Mouse (Mus musculus): ENCODE data around the gene Dnajb11. TPM values are rescaled to one million over a fixed set of nuclear protein-coding genes. Genes with fewer than 3 reads are reported as not detected.

Gene Dnajb11
- polyA plus RNA-seq (2012; rRNA removed): 33.3 and 41.4 TPM in 2 replicates

DNA sequence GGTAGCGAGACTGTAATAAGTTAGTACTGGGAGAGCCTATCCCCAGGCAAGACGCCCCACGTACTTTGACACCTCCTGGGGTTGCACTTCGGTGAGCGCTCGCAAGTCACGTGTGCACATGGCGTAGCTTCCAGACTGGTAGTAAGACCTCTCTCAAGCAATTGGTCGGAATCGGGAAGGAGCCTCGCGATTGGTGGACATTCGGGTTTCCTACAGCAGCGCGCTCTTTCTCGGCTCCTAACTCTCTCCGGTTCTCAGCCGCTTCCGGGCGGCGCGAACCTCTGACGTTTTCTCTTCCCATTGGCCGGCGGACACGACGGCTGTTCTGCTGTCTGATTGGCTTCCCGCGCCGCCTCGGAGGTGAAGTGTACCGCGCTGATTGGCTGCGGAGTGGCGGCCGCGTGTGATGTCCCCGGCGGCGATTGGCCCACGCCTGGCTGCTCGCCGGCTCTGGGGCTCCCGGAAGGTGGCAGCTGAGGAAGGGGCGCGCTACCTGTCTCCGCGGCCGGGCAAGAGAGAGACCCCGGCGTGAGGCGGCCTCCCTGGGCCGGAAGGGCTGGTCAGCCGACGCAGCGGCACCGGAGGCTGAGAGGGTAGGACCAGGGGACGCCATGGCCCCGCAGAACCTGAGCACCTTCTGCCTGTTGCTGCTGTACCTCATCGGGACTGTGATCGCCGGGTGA is at the start of gene Dnajb11, which contains the start of gene Tbccd1:
Gene Dnajb11 (plus strand): TSS at position 415 of the 683 bp plus-strand sequence.
Gene Tbccd1 (minus strand): TSS at position 239 of the 683 bp plus-strand sequence.
- TF ChIP-seq POLR2A (IDR thresholded peaks at IDR 0.05; ENCODE audit: borderline replicate concordance, extremely low read depth, insufficient read depth, insufficient read length, poor library complexity, severe bottlenecking): peak; percentile 56
- TF ChIP-seq CTCF (IDR thresholded peaks at IDR 0.05; ENCODE audit: borderline replicate concordance, extremely low read depth, insufficient read depth, insufficient read length): no peak
- peak; percentile 100 for DNase-seq (ENCODE audit: low read depth)

DNA sequence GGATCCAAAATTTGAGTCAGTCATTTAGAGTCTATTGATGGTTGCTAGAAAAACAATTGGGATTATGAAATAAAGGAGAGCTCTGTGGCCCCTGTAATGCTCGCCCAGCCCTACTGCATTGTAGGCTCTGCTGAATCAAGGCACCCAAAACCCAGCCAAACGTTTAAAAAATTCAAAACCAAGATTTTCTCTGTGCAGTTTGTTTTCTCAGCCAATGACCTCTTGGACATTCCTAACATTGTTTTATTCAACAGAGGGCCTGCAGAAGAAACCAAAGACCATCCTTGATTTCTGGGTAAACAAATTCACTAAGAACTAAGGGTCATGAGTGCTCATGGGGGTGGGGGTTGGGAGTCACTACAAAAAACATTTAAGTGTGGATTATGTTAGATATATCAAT is 46.2 kb upstream of the Dnajb11 start, which contains the start of gene Crygs:
Gene Crygs (minus strand): TSS at position 101 of the 400 bp plus-strand sequence.
- no peak for DNase-seq (ENCODE audit: low read depth)
- TF ChIP-seq CTCF (IDR thresholded peaks at IDR 0.05; ENCODE audit: borderline replicate concordance, extremely low read depth, insufficient read depth, insufficient read length) (no peak), POLR2A (IDR thresholded peaks at IDR 0.05; ENCODE audit: borderline replicate concordance, extremely low read depth, insufficient read depth, insufficient read length, poor library complexity, severe bottlenecking) (no peak)

DNA sequence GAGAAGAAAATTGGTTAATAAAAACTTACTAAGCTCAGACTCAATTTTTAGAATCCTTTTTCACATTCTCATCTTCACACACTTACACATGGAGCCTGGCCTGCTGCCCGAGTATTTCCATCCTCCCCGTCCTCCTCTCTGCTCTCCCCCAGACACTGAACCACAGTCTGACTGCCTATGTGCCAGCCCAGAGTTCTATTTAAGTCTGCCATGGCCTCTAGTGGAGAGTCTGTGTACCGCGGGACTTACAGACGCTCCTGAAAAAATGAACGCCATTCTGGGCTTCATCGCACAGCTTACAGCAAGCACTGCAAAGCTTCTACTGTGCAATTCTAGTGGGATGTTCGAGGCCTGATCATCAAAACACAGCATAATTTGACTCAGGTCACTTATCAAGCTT is 36.9 kb upstream of the Dnajb11 start:
- DNase-seq (ENCODE audit: low read depth): peak; percentile 58
- TF ChIP-seq CTCF (IDR thresholded peaks at IDR 0.05; ENCODE audit: borderline replicate concordance, extremely low read depth, insufficient read depth, insufficient read length): peak; percentile 61; the same call in 1 of the 2 replicates
- no peak for TF ChIP-seq POLR2A (IDR thresholded peaks at IDR 0.05; ENCODE audit: borderline replicate concordance, extremely low read depth, insufficient read depth, insufficient read length, poor library complexity, severe bottlenecking)

DNA sequence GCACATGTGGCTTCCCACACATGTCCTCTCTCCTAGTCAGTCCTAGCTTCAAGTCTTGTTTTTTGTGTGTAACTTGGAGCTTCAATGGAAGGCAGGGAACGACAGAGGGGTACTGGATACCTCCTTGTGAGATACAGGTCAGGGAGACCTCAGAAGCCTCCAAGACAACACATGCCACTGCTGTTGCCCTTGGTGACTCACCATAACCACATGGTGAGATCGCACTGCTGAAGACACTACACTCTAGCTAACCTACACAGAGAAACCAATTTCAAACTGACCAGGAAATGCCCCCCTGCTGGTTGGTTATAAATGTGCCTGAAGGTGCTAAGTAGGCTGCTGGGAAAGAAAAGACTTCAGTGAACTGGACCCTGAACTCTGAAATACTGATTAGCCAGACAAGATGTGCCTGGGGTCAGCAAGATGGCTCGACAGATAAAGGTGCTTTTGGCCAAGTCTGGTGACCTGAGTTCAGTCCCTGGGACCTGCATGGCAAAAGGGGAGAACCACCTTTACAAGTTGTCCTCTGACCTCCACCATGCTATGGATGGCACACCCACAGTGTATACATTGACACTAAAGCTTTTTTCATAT is 24.6 kb upstream of the Dnajb11 start:
- DNase-seq (ENCODE audit: low read depth): no peak
- TF ChIP-seq POLR2A (IDR thresholded peaks at IDR 0.05; ENCODE audit: borderline replicate concordance, extremely low read depth, insufficient read depth, insufficient read length, poor library complexity, severe bottlenecking) (no peak), CTCF (IDR thresholded peaks at IDR 0.05; ENCODE audit: borderline replicate concordance, extremely low read depth, insufficient read depth, insufficient read length) (no peak)

DNA sequence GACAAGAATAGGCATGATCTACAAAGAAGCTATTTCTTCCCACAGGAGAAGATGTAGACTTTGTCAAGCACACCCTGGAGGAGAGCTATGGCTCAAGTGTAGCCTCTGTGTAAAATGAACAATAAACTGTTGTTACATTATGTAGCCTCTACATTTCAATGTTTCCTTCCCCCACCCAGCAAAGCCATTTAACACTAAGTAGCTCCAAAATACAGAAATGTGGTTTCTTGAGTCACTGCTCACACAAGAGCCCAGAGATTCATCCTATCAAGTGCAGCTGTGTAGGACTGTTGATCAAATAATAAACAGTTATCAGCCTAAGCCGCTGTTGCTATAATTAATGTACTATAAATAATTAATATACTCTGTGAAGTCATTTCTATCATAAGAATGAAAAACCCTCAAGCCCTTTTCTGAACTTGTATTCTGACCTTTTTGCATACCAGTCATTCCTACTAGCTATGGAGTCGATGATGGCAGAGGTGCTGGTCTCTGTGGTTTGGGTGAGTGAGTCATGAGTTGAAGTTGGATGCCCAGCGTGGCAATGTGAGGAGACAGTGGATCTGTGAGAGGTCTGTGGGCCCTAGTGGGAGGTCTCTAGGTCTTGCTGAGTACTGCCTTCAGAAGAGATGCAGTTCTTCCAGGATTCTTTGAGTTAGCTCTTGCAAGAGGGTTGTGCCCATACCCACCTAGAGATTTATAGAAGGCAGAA is 18.3 kb upstream of the Dnajb11 start:
- no peak for DNase-seq (ENCODE audit: low read depth)
- no peak for TF ChIP-seq CTCF (IDR thresholded peaks at IDR 0.05; ENCODE audit: borderline replicate concordance, extremely low read depth, insufficient read depth, insufficient read length)
- no peak for TF ChIP-seq POLR2A (IDR thresholded peaks at IDR 0.05; ENCODE audit: borderline replicate concordance, extremely low read depth, insufficient read depth, insufficient read length, poor library complexity, severe bottlenecking)

DNA sequence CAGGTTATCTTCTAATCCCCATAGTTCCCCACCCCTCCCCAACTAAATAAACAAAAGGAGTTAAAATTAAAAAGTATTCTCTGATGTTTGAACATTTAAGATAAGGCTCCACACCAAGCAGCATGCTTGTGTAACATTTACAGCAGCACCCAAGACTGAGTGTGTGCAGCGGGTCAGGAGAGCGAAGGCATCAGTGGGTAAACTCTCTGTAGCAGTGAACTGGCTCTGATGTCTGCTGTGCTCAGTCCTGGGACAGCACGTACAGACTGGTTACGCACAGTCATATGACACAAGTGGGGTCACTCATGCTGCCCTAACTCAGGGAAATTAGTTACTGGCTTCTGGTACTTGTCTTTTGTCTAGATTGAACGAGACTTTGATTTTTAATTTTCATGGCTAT is 14.8 kb upstream of the Dnajb11 start:
- no peak for DNase-seq (ENCODE audit: low read depth)
- TF ChIP-seq CTCF (IDR thresholded peaks at IDR 0.05; ENCODE audit: borderline replicate concordance, extremely low read depth, insufficient read depth, insufficient read length) (no peak), POLR2A (IDR thresholded peaks at IDR 0.05; ENCODE audit: borderline replicate concordance, extremely low read depth, insufficient read depth, insufficient read length, poor library complexity, severe bottlenecking) (no peak)

DNA sequence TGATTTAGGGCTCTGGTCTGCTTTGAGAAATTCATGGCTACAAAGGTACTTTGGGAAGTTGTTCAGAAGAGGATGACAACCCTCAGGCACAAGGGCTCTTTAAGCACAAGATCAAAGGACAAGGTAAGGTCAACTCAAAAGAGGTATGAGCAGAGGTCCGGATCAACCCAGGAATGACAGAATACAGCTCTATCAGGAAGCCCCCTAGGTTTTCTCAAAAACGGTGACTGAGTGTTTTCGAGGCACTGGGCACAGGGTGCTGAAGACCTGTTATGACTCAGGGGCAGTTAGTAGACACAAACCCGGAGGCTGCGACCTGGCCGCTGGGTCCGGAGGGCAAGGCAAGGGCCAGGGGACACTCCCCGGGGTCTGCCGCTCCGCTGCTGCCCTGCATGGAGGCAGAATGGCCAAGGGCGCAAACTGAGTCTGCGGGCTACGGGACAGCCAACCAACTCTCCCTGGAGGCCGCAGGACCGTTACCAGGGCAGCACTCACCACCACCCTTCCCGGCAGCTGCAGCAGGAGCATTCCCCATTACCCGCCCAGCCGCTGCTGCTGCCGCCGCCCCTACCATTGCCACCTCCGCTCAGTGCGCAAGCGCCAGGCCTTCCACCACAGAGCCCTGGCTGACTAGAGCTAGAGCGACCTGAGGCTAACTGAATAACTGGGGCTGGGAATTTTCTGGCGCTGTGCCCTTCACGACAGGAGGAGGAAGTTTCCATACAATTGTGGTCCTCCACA is 13.4 kb upstream of the Dnajb11 start:
- peak; percentile 95 for DNase-seq (ENCODE audit: low read depth)
- TF ChIP-seq POLR2A (IDR thresholded peaks at IDR 0.05; ENCODE audit: borderline replicate concordance, extremely low read depth, insufficient read depth, insufficient read length, poor library complexity, severe bottlenecking): peak; percentile 34; the same call in 1 of the 2 replicates
- TF ChIP-seq CTCF (IDR thresholded peaks at IDR 0.05; ENCODE audit: borderline replicate concordance, extremely low read depth, insufficient read depth, insufficient read length): no peak

DNA sequence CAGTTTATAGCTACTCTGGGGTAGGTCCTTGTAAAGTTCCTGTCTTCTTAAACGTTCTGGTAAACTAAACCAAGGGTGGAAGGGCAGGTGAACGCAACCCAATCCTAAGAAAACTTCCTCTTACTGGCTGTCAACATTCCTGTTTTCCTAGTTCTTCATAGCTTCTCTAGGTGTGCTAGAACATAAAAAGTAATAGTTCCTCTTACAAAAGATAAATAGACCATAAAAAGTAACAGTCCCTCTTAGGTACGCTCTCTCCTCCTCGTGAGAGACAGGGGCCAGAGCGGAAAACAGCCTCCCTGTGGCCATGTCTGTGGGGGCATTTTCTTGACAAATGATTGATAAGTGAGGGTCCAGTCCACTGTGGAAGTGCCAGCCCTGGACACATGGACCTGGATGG is 12.8 kb upstream of the Dnajb11 start:
- no peak for TF ChIP-seq POLR2A (IDR thresholded peaks at IDR 0.05; ENCODE audit: borderline replicate concordance, extremely low read depth, insufficient read depth, insufficient read length, poor library complexity, severe bottlenecking)
- no peak for TF ChIP-seq CTCF (IDR thresholded peaks at IDR 0.05; ENCODE audit: borderline replicate concordance, extremely low read depth, insufficient read depth, insufficient read length)
- no peak for DNase-seq (ENCODE audit: low read depth)

DNA sequence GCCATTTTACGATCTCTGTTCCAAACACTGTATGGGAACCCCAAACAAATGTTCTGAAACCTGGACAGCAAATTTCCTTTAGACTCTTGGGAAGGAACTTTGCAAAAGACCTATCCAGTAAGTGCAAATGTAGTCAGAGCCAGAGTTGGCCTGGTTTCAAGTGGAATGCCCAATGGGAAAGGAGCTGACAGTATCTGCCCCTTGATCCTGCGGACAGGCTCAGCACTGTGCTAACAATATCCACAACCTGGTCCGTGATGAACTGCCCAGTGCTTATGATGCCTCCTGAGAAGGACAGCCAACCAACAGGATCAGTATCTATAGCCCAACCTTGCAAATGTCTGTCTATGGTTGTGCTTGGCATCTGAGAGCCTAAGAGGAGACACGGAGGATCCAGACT is 12.2 kb upstream of the Dnajb11 start:
- no peak for DNase-seq (ENCODE audit: low read depth)
- no peak for TF ChIP-seq POLR2A (IDR thresholded peaks at IDR 0.05; ENCODE audit: borderline replicate concordance, extremely low read depth, insufficient read depth, insufficient read length, poor library complexity, severe bottlenecking)
- TF ChIP-seq CTCF (IDR thresholded peaks at IDR 0.05; ENCODE audit: borderline replicate concordance, extremely low read depth, insufficient read depth, insufficient read length): no peak

DNA sequence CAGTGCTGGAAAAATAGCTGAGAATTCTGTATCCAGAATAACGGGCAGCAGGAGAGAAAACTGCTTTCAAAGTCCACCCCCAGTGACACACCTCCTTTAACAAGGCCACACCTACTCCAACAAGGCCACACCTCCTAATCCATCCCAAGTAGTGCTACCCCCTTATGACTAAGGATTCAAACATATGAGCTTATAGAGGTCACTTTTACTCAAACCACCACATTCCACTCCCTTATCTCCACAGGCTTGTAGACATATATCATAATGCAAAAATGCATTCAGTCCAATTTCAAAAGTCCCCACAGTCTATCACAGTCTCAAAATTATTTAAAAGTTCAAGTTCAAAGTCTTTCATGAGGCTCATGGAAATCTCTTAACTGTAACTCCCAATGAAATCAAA is 10.0 kb upstream of the Dnajb11 start:
- DNase-seq (ENCODE audit: low read depth): no peak
- no peak for TF ChIP-seq CTCF (IDR thresholded peaks at IDR 0.05; ENCODE audit: borderline replicate concordance, extremely low read depth, insufficient read depth, insufficient read length)
- TF ChIP-seq POLR2A (IDR thresholded peaks at IDR 0.05; ENCODE audit: borderline replicate concordance, extremely low read depth, insufficient read depth, insufficient read length, poor library complexity, severe bottlenecking): no peak

DNA sequence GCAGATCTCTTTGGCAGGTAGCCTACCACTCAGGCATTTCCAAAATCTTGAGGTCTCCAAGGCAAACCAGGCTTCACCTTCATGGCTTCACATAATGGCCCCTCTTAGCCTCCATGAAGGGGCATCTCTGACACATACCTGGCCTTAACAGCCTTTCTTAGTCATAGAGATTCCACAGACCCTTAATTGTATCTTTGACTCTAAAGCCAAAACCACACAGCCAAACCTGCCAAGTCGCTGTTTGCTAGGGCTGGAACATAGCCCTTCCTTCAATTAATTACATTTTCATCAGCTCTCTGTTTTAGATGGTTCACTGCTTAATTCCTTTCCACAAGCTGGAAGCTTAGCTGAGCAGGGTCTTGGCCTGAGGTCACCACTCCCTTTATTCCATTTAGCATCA is 9.3 kb upstream of the Dnajb11 start:
- DNase-seq (ENCODE audit: low read depth): peak; percentile 2
- no peak for TF ChIP-seq POLR2A (IDR thresholded peaks at IDR 0.05; ENCODE audit: borderline replicate concordance, extremely low read depth, insufficient read depth, insufficient read length, poor library complexity, severe bottlenecking)
- no peak for TF ChIP-seq CTCF (IDR thresholded peaks at IDR 0.05; ENCODE audit: borderline replicate concordance, extremely low read depth, insufficient read depth, insufficient read length)
